Mouse (Mus musculus): ENCODE measurements around the gene Wfdc8.

The Wfdc8 gene

DNA sequence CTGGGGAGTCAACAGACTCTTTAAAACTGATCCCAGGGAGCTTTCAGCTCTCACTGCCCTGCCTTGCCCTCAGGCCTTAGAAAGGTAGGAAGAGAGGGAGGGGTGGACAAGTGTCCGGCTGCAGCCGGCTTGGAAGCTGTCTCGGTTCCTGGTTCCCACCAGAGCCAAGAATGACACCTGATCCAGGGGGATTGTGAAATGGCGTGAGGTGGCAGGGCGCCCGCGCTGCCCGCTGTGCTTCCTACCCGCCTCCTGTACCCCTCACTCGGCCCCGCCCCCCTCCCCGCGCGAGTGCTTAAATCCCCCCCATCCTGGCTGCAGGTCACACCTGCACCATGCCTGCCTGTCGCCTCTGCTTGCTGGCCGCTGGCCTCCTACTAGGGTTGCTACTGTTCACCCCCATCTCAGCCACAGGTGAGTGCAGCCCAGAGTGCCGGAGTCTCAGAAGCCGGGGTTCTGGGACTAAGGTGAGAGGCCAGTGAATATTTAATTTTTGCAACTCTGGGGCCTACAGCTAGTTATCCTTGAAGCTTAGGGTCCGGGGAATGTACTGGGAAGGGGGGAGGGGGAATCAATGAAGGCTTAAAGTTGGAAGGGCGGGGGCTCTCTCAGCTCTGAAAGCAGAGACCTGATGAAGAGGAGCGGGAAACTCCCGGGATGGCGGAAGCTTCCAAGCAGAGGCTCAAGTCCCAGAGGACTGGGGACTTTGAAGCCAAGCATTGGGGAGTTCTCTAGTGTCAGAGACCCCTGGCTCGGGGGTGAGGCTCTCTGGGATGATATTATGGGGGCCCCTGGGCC is 50.8 kb downstream of the Wfdc8 start, which contains the start of gene Wfdc2:
TSS of gene Wfdc2 (plus strand) at position 23 of the 798 bp plus-strand sequence.
- no peak for DNase-seq

DNA sequence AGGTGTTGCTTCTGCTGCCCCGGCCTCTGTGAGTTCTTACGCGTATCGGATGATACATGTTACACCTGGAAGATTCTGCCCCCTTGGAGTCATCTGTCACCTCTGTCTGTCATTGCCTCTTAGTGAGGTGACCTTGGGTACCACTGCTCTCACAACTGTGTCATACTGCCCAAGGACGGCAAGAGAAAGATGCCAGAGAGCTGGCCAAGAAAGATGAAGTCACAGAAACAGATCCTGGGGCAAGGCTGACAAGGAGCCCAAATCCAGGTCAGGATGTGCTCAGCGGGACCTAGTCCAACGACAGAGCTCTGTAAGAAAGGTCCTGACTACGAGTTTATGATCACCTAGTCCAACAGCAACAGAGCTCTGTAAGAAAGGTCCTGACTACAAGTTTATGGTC is 53.3 kb downstream of the Wfdc8 start:
- DNase-seq: no peak

DNA sequence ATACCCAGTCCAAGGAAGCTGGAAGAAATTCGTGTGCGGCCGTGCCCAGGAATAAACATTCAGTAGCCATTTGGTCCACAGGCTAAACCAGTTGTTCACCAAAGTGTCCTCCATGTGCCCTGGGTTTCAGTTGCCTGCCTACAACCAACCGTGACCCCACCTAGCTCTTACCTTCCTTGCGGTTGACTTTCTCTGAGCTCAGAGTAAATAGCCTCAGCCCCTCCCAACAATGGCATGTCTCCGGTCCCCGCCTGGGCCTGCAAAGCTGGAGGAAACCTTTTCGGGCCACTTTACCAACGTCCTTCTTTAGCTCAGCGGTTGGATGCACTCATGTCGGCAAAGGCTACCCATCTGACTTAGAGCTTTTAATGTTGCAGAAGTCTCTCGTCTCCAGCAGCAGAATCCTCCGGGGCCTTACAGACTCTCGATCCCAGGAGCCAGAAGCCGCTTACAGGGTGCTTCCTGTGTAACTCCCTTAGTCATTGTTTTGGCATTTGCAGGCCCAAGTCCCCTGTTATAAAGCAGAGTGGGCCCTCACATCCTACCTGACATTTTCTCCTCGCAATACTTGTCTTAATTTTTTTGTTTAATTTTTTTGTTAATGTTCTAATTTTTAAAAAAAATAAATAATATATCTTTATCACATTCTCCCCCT is 54.3 kb downstream of the Wfdc8 start:
- DNase-seq: no peak

DNA sequence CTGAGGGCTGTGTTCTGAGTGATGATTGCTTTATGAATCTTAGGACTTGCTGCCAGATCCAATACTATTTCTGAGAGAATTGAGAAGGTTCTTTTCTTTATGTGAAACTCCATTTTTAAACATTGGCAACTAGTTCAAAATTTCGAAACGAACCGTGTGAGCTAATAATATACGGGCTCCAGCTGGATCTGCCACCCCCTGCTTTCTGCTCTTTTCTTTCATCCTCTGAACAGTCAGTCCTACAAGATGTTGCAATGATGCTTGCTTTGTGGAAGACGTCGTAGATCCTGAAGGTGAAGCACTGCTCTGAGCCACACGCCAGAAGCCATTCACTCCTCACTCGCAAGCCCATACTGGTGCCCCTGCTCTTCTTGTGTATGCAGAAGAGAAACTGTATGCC is 55.0 kb downstream of the Wfdc8 start:
- no peak for DNase-seq

DNA sequence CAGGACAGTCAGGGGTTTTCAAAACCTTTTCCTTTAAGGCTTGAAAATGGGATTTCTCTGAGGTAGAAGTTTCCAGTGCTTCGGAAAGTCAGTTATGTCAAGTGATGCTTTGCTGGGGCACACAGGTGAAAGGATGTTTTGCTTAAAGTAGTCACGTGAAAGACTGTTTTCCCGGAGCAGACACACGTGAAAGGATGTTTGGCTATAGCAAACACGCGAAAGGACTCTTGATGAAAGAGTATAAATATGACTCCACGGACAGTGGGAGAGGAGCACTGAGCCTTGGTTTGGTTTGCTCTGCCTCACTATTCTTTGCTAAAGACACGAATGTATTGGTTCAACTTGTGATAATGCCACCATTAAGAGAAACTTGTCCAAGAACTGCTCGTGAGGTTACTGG is 61.9 kb downstream of the Wfdc8 start:
- DNase-seq: no peak

GRCm38 (mm10) chr2:164550895-164551269 is 62.5 kb downstream of the Wfdc8 start:
- no peak for DNase-seq

GRCm38 (mm10) chr2:164549963-164550894 is 63.2 kb downstream of the Wfdc8 start:
- no peak for DNase-seq

DNA sequence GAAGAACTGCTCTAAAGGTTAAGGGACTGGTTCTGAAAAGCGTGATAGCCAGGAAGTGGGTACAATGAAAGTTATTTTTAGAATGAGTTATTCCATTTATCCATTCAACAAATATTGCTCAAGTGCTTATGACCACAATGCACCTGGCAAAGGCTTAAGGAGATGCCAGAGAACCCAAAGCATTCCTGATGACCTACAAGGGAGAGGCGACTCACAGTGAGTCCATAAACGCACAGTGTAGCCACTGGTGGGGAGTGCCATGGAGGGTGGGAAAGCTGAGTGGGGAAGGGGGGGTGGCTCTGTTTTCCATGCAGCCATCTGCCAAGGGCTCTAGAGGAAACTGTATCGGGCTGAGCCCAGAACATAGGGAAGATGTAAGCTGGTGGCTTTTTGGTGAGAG is 64.1 kb downstream of the Wfdc8 start:
- no peak for DNase-seq
